Mouse (Mus musculus): Measurements from ENCODE around the gene Gm10295. TPM values are rescaled to one million over a fixed set of nuclear protein-coding genes. Genes with fewer than 3 reads are reported as not detected.

Gm10295 gene
- polyA plus RNA-seq (2014; fragmentation: Nextera tagmentation; extraction: Ambion mirVana), result not detected in 2 replicates

- Histone ChIP-seq H3K36me3 (ENCODE audit: control insufficient read depth, insufficient read depth, low read length) (no peaks in the 10 kb centered on the region), H3K27ac (replicated peaks; ENCODE audit: low read depth, low read length) (no peak within 1 kb of the TSS), H3K4me1 (ENCODE audit: control insufficient read depth, insufficient read depth, low read length) (no peaks in the 10 kb centered on the region), H3K4me2 (ENCODE audit: low read depth, severe bottlenecking) (no peak within 1 kb of the TSS), H3K9ac (ENCODE audit: low read length) (no peak within 1 kb of the TSS), H3K27me3 (ENCODE audit: control insufficient read depth, insufficient read depth, low read length) (no peaks in the 10 kb centered on the region), H3K4me3 (ENCODE audit: low read depth, low read length) (no peak within 1 kb of the TSS), H3K9me3 (ENCODE audit: control insufficient read depth, low read length) (no peaks in the 10 kb centered on the region)
- 23% methylated on average over 11 of the region's 11 CpGs for WGBS
- DNase-seq (ENCODE audit: low spot score) (no peak), ATAC-seq (ENCODE audit: insufficient number of reproducible peaks, low FRiP score, low TSS enrichment, low read depth) (no peak)
Measured at GRCm38 (mm10) chr7:71351364-71351763, at the start of gene Gm10295. TSS of gene Gm10295 (minus strand) at chr7:71351485.

GRCm38 (mm10) chr7:71401032-71401431 is 49.7 kb upstream of the Gm10295 start:
- no peak for DNase-seq (ENCODE audit: low spot score)
- Histone ChIP-seq H3K9me3 (ENCODE audit: control insufficient read depth, low read length) (no peaks in the 10 kb centered on the region), H3K4me2 (ENCODE audit: low read depth, severe bottlenecking) (no peak overlapping the region), H3K9ac (ENCODE audit: low read length) (no peak overlapping the region), H3K27ac (replicated peaks; ENCODE audit: low read depth, low read length) (no peak overlapping the region), H3K4me1 (ENCODE audit: control insufficient read depth, insufficient read depth, low read length) (no peaks in the 10 kb centered on the region), H3K36me3 (ENCODE audit: control insufficient read depth, insufficient read depth, low read length) (no peaks in the 10 kb centered on the region), H3K4me3 (ENCODE audit: low read depth, low read length) (no peak overlapping the region), H3K27me3 (ENCODE audit: control insufficient read depth, insufficient read depth, low read length) (no peaks in the 10 kb centered on the region)
- WGBS, result 54% methylated on average over 2 of the region's 2 CpGs
- no peak for ATAC-seq (ENCODE audit: insufficient number of reproducible peaks, low FRiP score, low TSS enrichment, low read depth)

GRCm38 (mm10) chr7:71399891-71400632 is 48.8 kb upstream of the Gm10295 start:
- H3K27ac ChIP-seq (replicated peaks; ENCODE audit: low read depth, low read length), result no peak overlapping the region
- H3K4me3 ChIP-seq (ENCODE audit: low read depth, low read length), result no peak overlapping the region
- no peak overlapping the region for H3K4me2 ChIP-seq (ENCODE audit: low read depth, severe bottlenecking)
- no peaks in the 10 kb centered on the region for H3K4me1 ChIP-seq (ENCODE audit: control insufficient read depth, insufficient read depth, low read length)
- no peaks in the 10 kb centered on the region for H3K36me3 ChIP-seq (ENCODE audit: control insufficient read depth, insufficient read depth, low read length)
- ATAC-seq (ENCODE audit: insufficient number of reproducible peaks, low FRiP score, low TSS enrichment, low read depth), result no peak
- no peaks in the 10 kb centered on the region for H3K27me3 ChIP-seq (ENCODE audit: control insufficient read depth, insufficient read depth, low read length)
- WGBS, result 71% methylated on average over 5 of the region's 5 CpGs
- H3K9ac ChIP-seq (ENCODE audit: low read length), result no peak overlapping the region
- no peaks in the 10 kb centered on the region for H3K9me3 ChIP-seq (ENCODE audit: control insufficient read depth, low read length)
- DNase-seq (ENCODE audit: low spot score), result no peak

- Histone ChIP-seq H3K27me3 (ENCODE audit: control insufficient read depth, insufficient read depth, low read length) (no peaks in the 10 kb centered on the region), H3K36me3 (ENCODE audit: control insufficient read depth, insufficient read depth, low read length) (no peaks in the 10 kb centered on the region), H3K4me3 (ENCODE audit: low read depth, low read length) (no peak overlapping the region), H3K9me3 (ENCODE audit: control insufficient read depth, low read length) (no peaks in the 10 kb centered on the region), H3K4me1 (ENCODE audit: control insufficient read depth, insufficient read depth, low read length) (no peaks in the 10 kb centered on the region), H3K27ac (replicated peaks; ENCODE audit: low read depth, low read length) (no peak overlapping the region), H3K4me2 (ENCODE audit: low read depth, severe bottlenecking) (no peak overlapping the region), H3K9ac (ENCODE audit: low read length) (no peak overlapping the region)
- 63% methylated on average over 10 of the region's 10 CpGs for WGBS
- ATAC-seq (ENCODE audit: insufficient number of reproducible peaks, low FRiP score, low TSS enrichment, low read depth) (no peak), DNase-seq (ENCODE audit: low spot score) (no peak)
Measured at GRCm38 (mm10) chr7:71398959-71399756, 47.9 kb upstream of the Gm10295 start.

GRCm38 (mm10) chr7:71398389-71398788 is 47.1 kb upstream of the Gm10295 start:
- H3K4me2 ChIP-seq (ENCODE audit: low read depth, severe bottlenecking), result no peak overlapping the region
- H3K36me3 ChIP-seq (ENCODE audit: control insufficient read depth, insufficient read depth, low read length), result no peaks in the 10 kb centered on the region
- no peak overlapping the region for H3K4me3 ChIP-seq (ENCODE audit: low read depth, low read length)
- no peak for DNase-seq (ENCODE audit: low spot score)
- no peaks in the 10 kb centered on the region for H3K4me1 ChIP-seq (ENCODE audit: control insufficient read depth, insufficient read depth, low read length)
- no peaks in the 10 kb centered on the region for H3K27me3 ChIP-seq (ENCODE audit: control insufficient read depth, insufficient read depth, low read length)
- no peaks in the 10 kb centered on the region for H3K9me3 ChIP-seq (ENCODE audit: control insufficient read depth, low read length)
- 91% methylated on average over 1 of the region's 1 CpGs for WGBS
- no peak for ATAC-seq (ENCODE audit: insufficient number of reproducible peaks, low FRiP score, low TSS enrichment, low read depth)
- H3K27ac ChIP-seq (replicated peaks; ENCODE audit: low read depth, low read length), result no peak overlapping the region
- no peak overlapping the region for H3K9ac ChIP-seq (ENCODE audit: low read length)

- Histone ChIP-seq H3K27me3 (ENCODE audit: control insufficient read depth, insufficient read depth, low read length) (no peaks in the 10 kb centered on the region), H3K4me1 (ENCODE audit: control insufficient read depth, insufficient read depth, low read length) (no peaks in the 10 kb centered on the region), H3K9me3 (ENCODE audit: control insufficient read depth, low read length) (no peaks in the 10 kb centered on the region), H3K4me3 (ENCODE audit: low read depth, low read length) (no peak overlapping the region), H3K9ac (ENCODE audit: low read length) (no peak overlapping the region), H3K27ac (replicated peaks; ENCODE audit: low read depth, low read length) (no peak overlapping the region), H3K4me2 (ENCODE audit: low read depth, severe bottlenecking) (no peak overlapping the region), H3K36me3 (ENCODE audit: control insufficient read depth, insufficient read depth, low read length) (no peaks in the 10 kb centered on the region)
- DNase-seq (ENCODE audit: low spot score) (no peak), ATAC-seq (ENCODE audit: insufficient number of reproducible peaks, low FRiP score, low TSS enrichment, low read depth) (no peak)
- 4% methylated on average over 4 of the region's 4 CpGs for WGBS
Measured at GRCm38 (mm10) chr7:71392795-71393341, 41.6 kb upstream of the Gm10295 start.

GRCm38 (mm10) chr7:71391333-71391732 is 40.0 kb upstream of the Gm10295 start:
- H3K4me2 ChIP-seq (ENCODE audit: low read depth, severe bottlenecking), result no peak overlapping the region
- H3K27me3 ChIP-seq (ENCODE audit: control insufficient read depth, insufficient read depth, low read length), result no peaks in the 10 kb centered on the region
- no peaks in the 10 kb centered on the region for H3K9me3 ChIP-seq (ENCODE audit: control insufficient read depth, low read length)
- no peak for ATAC-seq (ENCODE audit: insufficient number of reproducible peaks, low FRiP score, low TSS enrichment, low read depth)
- WGBS, result 81% methylated on average over 5 of the region's 5 CpGs
- no peaks in the 10 kb centered on the region for H3K4me1 ChIP-seq (ENCODE audit: control insufficient read depth, insufficient read depth, low read length)
- H3K4me3 ChIP-seq (ENCODE audit: low read depth, low read length), result no peak overlapping the region
- H3K9ac ChIP-seq (ENCODE audit: low read length), result no peak overlapping the region
- no peak for DNase-seq (ENCODE audit: low spot score)
- H3K36me3 ChIP-seq (ENCODE audit: control insufficient read depth, insufficient read depth, low read length), result no peaks in the 10 kb centered on the region
- H3K27ac ChIP-seq (replicated peaks; ENCODE audit: low read depth, low read length), result no peak overlapping the region

- WGBS, result 85% methylated on average over 2 of the region's 2 CpGs
- H3K4me3 ChIP-seq (ENCODE audit: low read depth, low read length), result no peak overlapping the region
- no peaks in the 10 kb centered on the region for H3K36me3 ChIP-seq (ENCODE audit: control insufficient read depth, insufficient read depth, low read length)
- H3K9me3 ChIP-seq (ENCODE audit: control insufficient read depth, low read length), result no peaks in the 10 kb centered on the region
- DNase-seq (ENCODE audit: low spot score), result no peak
- peaks cover 3% of the 10 kb centered on the region; the same call in 1 of the 2 replicates for H3K4me1 ChIP-seq (ENCODE audit: control insufficient read depth, insufficient read depth, low read length)
- H3K27ac ChIP-seq (replicated peaks; ENCODE audit: low read depth, low read length), result no peak overlapping the region
- no peak for ATAC-seq (ENCODE audit: insufficient number of reproducible peaks, low FRiP score, low TSS enrichment, low read depth)
- H3K27me3 ChIP-seq (ENCODE audit: control insufficient read depth, insufficient read depth, low read length), result no peaks in the 10 kb centered on the region
- H3K4me2 ChIP-seq (ENCODE audit: low read depth, severe bottlenecking), result no peak overlapping the region
- H3K9ac ChIP-seq (ENCODE audit: low read length), result no peak overlapping the region
Measured at GRCm38 (mm10) chr7:71390291-71390690, 39.0 kb upstream of the Gm10295 start.

Data from limb, embryonic 11.5 days (tissue).